Comparison of ENCODE assay signal across 9 mouse cellular contexts in the genomic region with DNA sequence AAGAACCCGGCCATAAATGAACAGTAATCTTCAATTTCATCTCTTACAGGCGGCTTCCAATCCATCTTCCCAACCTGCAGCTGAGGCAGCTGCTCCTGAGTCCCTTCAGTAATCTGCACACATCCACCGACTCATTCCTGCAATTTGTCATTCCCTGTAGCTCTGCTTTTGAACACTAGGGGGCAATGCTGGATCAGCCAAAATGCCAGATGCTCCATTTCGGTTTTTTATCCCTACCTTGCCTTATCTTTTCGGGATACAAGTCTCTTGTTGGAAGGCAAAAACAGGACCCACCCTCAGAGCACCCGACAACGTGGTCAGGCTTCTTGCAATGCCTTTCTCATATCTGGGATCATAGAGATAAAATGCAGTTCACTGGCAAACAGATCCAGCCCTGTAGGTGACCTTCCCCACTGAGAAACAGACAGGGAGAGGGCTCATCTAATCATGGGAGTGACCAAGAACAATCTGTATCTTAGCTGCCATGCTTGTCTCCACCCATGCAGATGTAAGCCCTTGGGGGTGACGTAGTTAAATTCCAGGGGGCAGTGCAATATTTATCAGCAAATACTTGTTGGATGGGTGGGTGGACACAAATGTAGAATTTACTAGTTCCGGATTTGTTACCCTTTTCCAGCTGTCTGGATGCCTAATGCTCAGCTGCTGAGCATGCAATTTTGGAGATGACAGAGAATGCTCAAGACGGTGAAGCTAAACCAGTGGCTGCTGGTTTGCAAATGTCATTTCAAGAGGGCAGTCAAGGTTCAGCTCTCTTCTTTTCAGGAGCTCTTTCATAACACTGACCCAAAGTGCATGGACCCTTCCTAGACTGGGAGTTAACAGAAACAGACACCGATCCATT.
DNase-seq lines count a peak whose midpoint lies in the region.
"Had no signal": no experiment of that assay in that cellular context is flagged by ENCODE, and none has a peak within 500 bp of the region (broad histone marks: within the 10 kb centered on the region; RNA-seq: fewer than 3 reads in every experiment).

No protein-coding gene starts in this region.

- peak; percentile 81 for DNase-seq in R1 (ENCODE audit: low read depth, low spot score)
- DNase-seq in cerebellum, adult 8-10 months, result peak; percentile 45
- DNase-seq in frontal cortex, adult 2 months (ENCODE audit: extremely low spot score in 1 of 2, low spot score in 1 of 2), result peak; percentile 66 to 95
- DNase-seq in hindbrain, embryonic 10.5 days (ENCODE audit: low spot score), result peak; percentile 78
- peak; percentile 65 to 88 for DNase-seq in layer of hippocampus, adult 8-10 months (ENCODE audit: low spot score in 2 of 2)
- peak; percentile 36 to 41 for DNase-seq in lung, adult 18-20 months
- DNase-seq in ovary, postnatal 14 days (ENCODE audit: low spot score), result peak; percentile 80
- peak; percentile 45 to 74 for DNase-seq in urinary bladder, postnatal 4 days (ENCODE audit: low spot score in 2 of 2)

- H3K27ac ChIP-seq in hindbrain, embryonic 10.5 days, result no peak overlapping the region
- H3K27ac ChIP-seq: macrophage had no signal

- peaks cover 21% of the 10 kb centered on the region for H3K4me1 ChIP-seq in hindbrain, embryonic 10.5 days (replicated peaks)

- no peaks in the 10 kb centered on the region; the same call in 1 of the 2 replicates for H3K27me3 ChIP-seq in hindbrain, embryonic 10.5 days (ENCODE audit: insufficient read depth, poor library complexity, severe bottlenecking)

- no peaks in the 10 kb centered on the region for H3K36me3 ChIP-seq in hindbrain, embryonic 10.5 days

- no peak overlapping the region for H3K4me3 ChIP-seq in hindbrain, embryonic 10.5 days

- 32% methylated on average over 11 of the region's 11 CpGs for WGBS in hindbrain, embryonic 10.5 days

- H3K9me3 ChIP-seq in hindbrain, embryonic 10.5 days, result no peaks in the 10 kb centered on the region
